Mouse (Mus musculus) small intestine, adult 2 months (tissue): Measurements from ENCODE around the gene Lsm3.

ENCODE experiments used
- CTCF ChIP-seq: fragments of 200-500 bp; IDR thresholded peaks from 2 replicates; pipeline ENCODE4 v1.5.1; 2012; ENCODE audit warnings: low read depth, mild to moderate bottlenecking, control low read depth, inconsistent platforms, low read length, moderate library complexity, mixed read lengths; ENCODE audit not compliant: insufficient replicate concordance, insufficient read length; ENCODE audit errors: extremely low read depth
- POLR2A ChIP-seq: fragments of 200-500 bp; IDR thresholded peaks from 2 replicates; pipeline ENCODE4 v1.6.1; 2012; ENCODE audit warnings: low read depth, mild to moderate bottlenecking, control low read depth, inconsistent platforms, low read length, moderate library complexity

GRCm38 (mm10) chr6:91535231-91535630, 19.5 kb downstream of the Lsm3 start:
- TF ChIP-seq CTCF (no peak), POLR2A (no peak)
